Mouse (Mus musculus) layer of hippocampus, adult 9-10 months (tissue): Measurements from ENCODE around the gene Spata46.

Source experiments
- DNase-seq: peaks from one replicate; pipeline ENCODE4 v3.0.0; 2022; ENCODE audit warnings: low spot score

The Spata46 gene

DNA sequence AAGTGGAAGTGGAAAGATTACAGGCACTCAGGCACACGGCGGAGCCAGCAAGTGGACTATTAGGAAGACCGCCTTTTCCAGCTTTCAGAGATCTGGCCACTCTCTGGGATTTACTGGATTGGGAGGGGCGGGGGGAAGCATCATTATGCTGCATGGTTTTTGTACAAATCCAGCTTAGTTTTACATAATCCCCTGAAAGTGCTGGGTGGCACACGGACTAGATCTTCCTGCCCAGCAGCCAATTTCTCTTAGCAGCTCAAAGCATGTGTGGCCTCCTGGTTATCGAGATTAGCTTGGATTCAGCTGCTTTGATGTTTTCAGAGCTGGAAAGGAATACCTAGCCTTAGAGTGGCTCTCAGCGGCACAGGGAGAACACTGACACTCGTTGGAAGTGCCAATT is 34.5 kb downstream of the Spata46 start:
- no peak for DNase-seq

DNA sequence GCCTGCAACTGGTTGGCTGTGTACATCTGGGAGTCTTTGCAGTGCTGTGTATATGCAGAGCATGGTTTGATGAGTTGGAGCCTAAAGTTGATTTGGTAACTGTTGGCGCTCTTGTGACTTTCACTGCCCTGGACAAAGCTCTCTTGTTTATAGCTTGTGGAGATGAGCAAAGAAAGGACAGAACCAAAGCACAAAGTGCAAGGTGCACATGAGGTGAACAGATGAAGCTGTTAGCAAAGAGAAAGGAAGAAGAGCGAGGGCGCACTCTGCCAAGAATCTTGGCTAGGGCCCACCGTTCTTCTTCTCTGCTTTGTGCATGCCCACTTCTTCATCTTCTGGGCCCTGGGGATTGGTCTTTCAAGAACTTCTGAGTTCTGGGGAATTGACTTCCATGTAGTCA is 35.3 kb downstream of the Spata46 start:
- no peak for DNase-seq

- DNase-seq = no peak
Measured at GRCm38 (mm10) chr1:170346266-170346665, 37.7 kb downstream of the Spata46 start.

GRCm38 (mm10) chr1:170351080-170351479 is 42.5 kb downstream of the Spata46 start:
- DNase-seq = no peak

DNA sequence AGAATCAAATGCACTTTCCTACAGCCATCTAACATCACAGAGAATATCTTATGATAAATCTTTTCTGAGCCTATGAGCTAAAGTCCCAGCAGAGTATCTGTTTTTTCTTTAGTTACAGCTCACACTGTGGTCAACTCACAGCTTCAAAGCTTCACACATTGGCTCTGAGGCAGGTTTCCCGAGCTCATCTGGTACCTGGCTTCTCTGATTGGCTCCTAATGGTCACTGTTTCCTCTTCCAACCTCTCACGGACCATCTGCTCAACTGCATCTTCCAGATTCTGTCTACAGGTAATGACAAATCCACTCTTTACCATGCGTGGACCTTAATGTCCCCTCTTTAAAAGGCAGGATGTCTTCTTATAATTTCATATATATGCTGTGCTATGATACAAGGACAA is 44.7 kb downstream of the Spata46 start:
- no peak for DNase-seq

DNA sequence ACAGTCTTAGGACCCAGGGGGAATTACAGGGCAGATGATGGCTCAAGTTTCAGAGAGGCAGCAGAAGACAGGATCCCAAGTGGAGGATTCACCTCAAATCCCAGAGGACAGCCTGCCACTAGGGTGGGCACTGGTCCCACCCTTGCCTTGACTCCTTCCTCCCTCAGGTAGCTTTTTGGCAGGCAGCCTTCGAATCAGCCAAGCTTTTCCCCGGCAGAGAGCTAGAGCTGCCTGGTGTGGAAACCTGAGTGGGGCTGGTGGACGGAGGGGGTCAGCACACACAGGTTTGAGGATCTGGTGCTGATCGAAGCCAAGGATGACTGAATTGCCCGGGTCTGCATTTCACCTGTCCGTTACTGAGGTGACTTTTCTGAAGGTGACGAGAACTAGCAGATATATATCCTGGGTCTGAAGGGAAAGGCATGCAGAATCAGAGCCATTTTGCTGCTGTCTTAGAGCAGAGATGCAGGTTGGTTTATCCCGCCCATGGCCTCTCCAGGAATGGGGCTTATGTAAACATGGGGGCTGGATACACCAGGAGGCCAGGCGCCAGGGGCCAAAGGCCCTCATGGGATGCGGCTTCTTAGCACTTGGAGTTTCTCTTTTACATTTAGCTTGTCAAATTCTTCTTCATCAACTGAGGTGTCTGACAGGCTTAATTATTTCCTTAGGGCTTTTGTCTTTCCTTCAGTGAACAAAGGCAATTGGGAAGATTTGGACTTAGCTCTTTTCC is 51.7 kb downstream of the Spata46 start:
- no peak for DNase-seq
